27 mouse cellular contexts compared by ENCODE assay signal in genomic region chr8:94880742-94881141, GRCm38 (mm10).
"Had no signal": no experiment of that assay in that cellular context is flagged by ENCODE, and none has a peak within 500 bp of the region (broad histone marks: within the 10 kb centered on the region; RNA-seq: fewer than 3 reads in every experiment).

No protein-coding gene starts in this region.

- H3K27me3 ChIP-seq: embryonic facial prominence, embryonic 12.5 days; embryonic facial prominence, embryonic 13.5 days; embryonic facial prominence, embryonic 15.5 days; forebrain, embryonic 15.5 days had no signal

- H3K9me3 ChIP-seq: embryonic facial prominence, embryonic 10.5 days; embryonic facial prominence, embryonic 12.5 days; embryonic facial prominence, embryonic 13.5 days; embryonic facial prominence, embryonic 15.5 days; forebrain, embryonic 10.5 days; forebrain, embryonic 12.5 days; forebrain, embryonic 15.5 days; heart, embryonic 10.5 days had no signal

- H3K9ac ChIP-seq: embryonic facial prominence, embryonic 12.5 days; embryonic facial prominence, embryonic 13.5 days; embryonic facial prominence, embryonic 15.5 days; forebrain, embryonic 12.5 days; forebrain, embryonic 15.5 days; forebrain, postnatal 0 days had no signal

- H3K4me1 ChIP-seq: embryonic facial prominence, embryonic 12.5 days had no signal

- H3K4me3 ChIP-seq: embryonic facial prominence, embryonic 10.5 days; embryonic facial prominence, embryonic 12.5 days; embryonic facial prominence, embryonic 13.5 days; embryonic facial prominence, embryonic 15.5 days; erythroblast, embryonic 14.5 days; forebrain, embryonic 10.5 days; forebrain, embryonic 12.5 days; forebrain, embryonic 15.5 days; gastrocnemius, adult 2 months; heart, adult 2 months; heart, embryonic 10.5 days had no signal

- H3K4me2 ChIP-seq: embryonic facial prominence, embryonic 12.5 days; embryonic facial prominence, embryonic 13.5 days; embryonic facial prominence, embryonic 15.5 days; forebrain, embryonic 12.5 days; forebrain, embryonic 15.5 days had no signal

- H3K27ac ChIP-seq: embryonic facial prominence, embryonic 10.5 days; embryonic facial prominence, embryonic 12.5 days; embryonic facial prominence, embryonic 13.5 days; embryonic facial prominence, embryonic 15.5 days; forebrain, embryonic 10.5 days; forebrain, embryonic 12.5 days; forebrain, embryonic 15.5 days; gastrocnemius, adult 2 months; heart, adult 2 months; heart, embryonic 10.5 days had no signal

- H3K36me3 ChIP-seq: embryonic facial prominence, embryonic 10.5 days; embryonic facial prominence, embryonic 12.5 days; embryonic facial prominence, embryonic 13.5 days; embryonic facial prominence, embryonic 15.5 days; forebrain, embryonic 10.5 days; forebrain, embryonic 12.5 days; forebrain, embryonic 15.5 days; heart, embryonic 10.5 days had no signal

- DNase-seq: cerebellum, adult 9-10 months; cerebellum, adult 9-11 months; cerebellum, postnatal 10 days; cerebellum, postnatal 14 days; cerebellum, postnatal 25 days; cerebellum, postnatal 36 days; embryo, embryonic 11 days; forebrain, postnatal 0 days; gastrocnemius, adult 2 months; gastrocnemius, postnatal 10 days; gastrocnemius, postnatal 14 days; gastrocnemius, postnatal 25 days; gastrocnemius, postnatal 36 days; heart, adult 11 months; heart, adult 18-20 months; heart, adult 2 months had no signal

- ATAC-seq: forebrain, embryonic 14.5 days; forebrain, embryonic 15.5 days; forebrain, embryonic 16.5 days; forebrain, postnatal 0 days had no signal
